Mouse (Mus musculus) forebrain, embryonic 12.5 days (tissue): ENCODE measurements around the gene Pcyt1b. TPM values are rescaled to one million over a fixed set of nuclear protein-coding genes. Genes with fewer than 3 reads are reported as not detected.

ENCODE experiments used
- ATAC-seq: fragments of 200-750 bp; cut with Nextera tagmentation; 2 replicates; pipeline ENCODE4 v1.8.0; 2017; ENCODE audit warnings: moderate TSS enrichment; ENCODE audit not compliant: low FRiP score
- H3K27ac ChIP-seq: fragments of 300-500 bp; sonication (generic); 2 replicates; pipeline ENCODE4 v1.5.1; 2016; ENCODE audit warnings: mild to moderate bottlenecking
- H3K27me3 ChIP-seq: fragments of 300-500 bp; sonication (generic); 2 replicates; pipeline ENCODE4 v1.6.1; 2016; ENCODE audit warnings: mild to moderate bottlenecking
- H3K36me3 ChIP-seq: fragments of 300-500 bp; sonication (generic); replicated peaks from 2 replicates; pipeline ENCODE4 v1.6.1; 2016; ENCODE audit warnings: mild to moderate bottlenecking
- H3K4me1 ChIP-seq: fragments of 300-500 bp; sonication (generic); 2 replicates; pipeline ENCODE4 v1.6.1; 2016
- H3K4me2 ChIP-seq: fragments of 300-500 bp; sonication (generic); 2 replicates; pipeline ENCODE4 v1.6.1; 2016; ENCODE audit warnings: mild to moderate bottlenecking, moderate library complexity
- H3K4me3 ChIP-seq: fragments of 300-500 bp; sonication (generic); replicated peaks from 2 replicates; pipeline ENCODE4 v1.5.1; 2016; ENCODE audit warnings: mild to moderate bottlenecking
- H3K9ac ChIP-seq: fragments of 300-500 bp; sonication (generic); 2 replicates; pipeline ENCODE4 v1.6.1; 2016; ENCODE audit warnings: mild to moderate bottlenecking
- H3K9me3 ChIP-seq: fragments of 300-500 bp; sonication (generic); 2 replicates; pipeline ENCODE4 v1.6.1; 2016
- WGBS: fragments of 180-500 bp; shearing (Covaris S2); methylation state at CpG from one replicate; pipeline ENCODE4 v1.1.7; 2016; 5-methylcytosine and 5-hydroxymethylcytosine counted together
- polyA plus RNA-seq: library from polyadenylated mRNA; unstranded; fragments of >200 nt; fragmentation: Nextera tagmentation; extraction: Ambion mirVana; gene quantifications from 2 replicates; pipeline ENCODE4 v1.2.1, GENCODE M21; 2016

Pcyt1b gene
- polyA plus RNA-seq, 1 experiment from 2014 or later = 16.1 TPM

DNA sequence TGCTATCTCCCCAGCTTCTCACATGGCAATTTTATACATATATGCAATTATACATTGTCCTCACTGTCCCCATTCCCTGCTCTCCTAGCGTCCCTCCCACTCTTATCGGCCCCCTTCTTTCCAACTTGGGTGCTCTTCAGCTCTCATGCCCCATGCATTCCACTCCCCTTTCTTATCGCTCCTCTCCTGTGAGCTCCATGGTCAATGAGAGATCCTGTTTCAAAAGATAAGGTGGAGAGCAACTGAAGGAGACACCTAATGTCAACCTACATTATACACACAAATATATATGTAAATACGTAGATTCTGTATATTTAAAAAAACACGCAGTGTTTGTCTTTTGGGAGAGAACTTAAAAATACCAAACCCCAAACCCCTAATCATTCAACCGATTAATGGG, 95.9 kb downstream of the Pcyt1b start:
- H3K36me3 ChIP-seq = no peaks in the 10 kb centered on the region
- H3K27me3 ChIP-seq = 0 out of 2 replicates have a peak, but pooled peaks cover 6% of the 10 kb centered on the region
- ATAC-seq = no peak
- no peaks in the 10 kb centered on the region for H3K4me1 ChIP-seq
- H3K27ac ChIP-seq = no peak overlapping the region
- no peak overlapping the region for H3K4me3 ChIP-seq
- 91% methylated on average over 6 of the region's 6 CpGs for WGBS
- H3K9ac ChIP-seq = no peak overlapping the region
- H3K9me3 ChIP-seq = no peaks in the 10 kb centered on the region
- no peak overlapping the region for H3K4me2 ChIP-seq

GRCm38 (mm10) chrX:93755210-93755842, 100.7 kb downstream of the Pcyt1b start:
- Histone ChIP-seq H3K27ac (no peak overlapping the region), H3K4me3 (no peak overlapping the region), H3K27me3 (no peaks in the 10 kb centered on the region), H3K36me3 (no peaks in the 10 kb centered on the region), H3K9ac (no peak overlapping the region), H3K4me2 (no peak overlapping the region), H3K9me3 (no peaks in the 10 kb centered on the region), H3K4me1 (peaks cover 7% of the 10 kb centered on the region; the same call in 1 of the 2 replicates)
- 59% methylated on average over 11 of the region's 11 CpGs for WGBS
- ATAC-seq = peak; percentile 46; the same call in 1 of the 2 replicates

DNA sequence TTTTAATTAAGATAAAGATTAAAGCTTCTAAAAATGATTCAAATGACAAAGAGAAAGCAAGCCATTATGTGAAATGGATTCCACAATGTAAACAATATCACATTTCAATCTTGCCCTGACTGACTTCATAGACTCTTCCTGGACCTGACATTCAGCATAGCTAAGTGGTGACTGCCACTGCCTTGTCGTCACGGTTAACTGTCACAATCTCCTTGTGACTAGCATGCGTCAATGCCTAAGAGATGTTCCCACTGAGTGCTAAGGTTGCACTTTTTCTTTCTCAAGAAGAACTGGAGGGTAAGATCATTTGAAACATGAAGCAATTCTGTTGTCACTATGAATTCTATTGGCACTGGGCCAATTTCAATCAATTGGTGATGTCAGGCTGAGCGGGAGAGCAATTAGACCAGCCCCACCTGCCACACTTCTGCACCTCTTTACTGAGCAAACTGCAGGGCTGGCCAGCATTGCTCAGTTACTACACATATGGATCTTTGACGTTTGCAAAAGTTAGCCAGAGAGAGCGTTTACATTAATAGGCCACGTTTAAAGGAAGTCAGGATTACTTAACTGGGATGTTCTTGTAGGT, 102.3 kb downstream of the Pcyt1b start:
- no peak overlapping the region for H3K27ac ChIP-seq
- WGBS = 54% methylated on average over 7 of the region's 7 CpGs

DNA sequence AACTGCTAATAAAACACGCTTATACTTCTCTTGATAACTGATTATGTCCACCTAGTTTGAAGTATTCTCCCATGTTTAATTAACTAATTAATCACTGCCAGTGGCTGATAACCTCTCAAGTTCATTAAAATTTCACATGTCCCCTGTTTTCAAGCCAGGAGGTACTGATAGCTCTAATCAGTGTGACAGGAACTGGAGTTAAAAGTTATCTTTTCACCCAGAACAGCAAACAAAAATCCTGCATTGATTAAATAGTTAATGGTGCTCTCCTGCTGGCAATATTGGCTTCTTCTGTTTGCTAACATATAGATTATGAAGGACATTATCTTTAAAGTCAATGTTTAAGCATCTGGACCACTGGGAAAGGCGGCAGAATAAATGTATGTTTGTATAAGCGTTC, 106.1 kb downstream of the Pcyt1b start:
- Histone ChIP-seq H3K4me1 (peaks cover 7% of the 10 kb centered on the region; the same call in 1 of the 2 replicates), H3K9me3 (no peaks in the 10 kb centered on the region), H3K9ac (no peak overlapping the region), H3K27me3 (no peaks in the 10 kb centered on the region), H3K4me3 (no peak overlapping the region), H3K36me3 (no peaks in the 10 kb centered on the region), H3K4me2 (no peak overlapping the region), H3K27ac (no peak overlapping the region)
- ATAC-seq = no peak
- WGBS = 93% methylated on average over 3 of the region's 3 CpGs

More for the DNA sequence above, 102.3 kb downstream of the Pcyt1b start:
- Histone ChIP-seq H3K4me1 (peaks cover 7% of the 10 kb centered on the region; the same call in 1 of the 2 replicates), H3K4me2 (no peak overlapping the region), H3K4me3 (no peak overlapping the region), H3K36me3 (no peaks in the 10 kb centered on the region), H3K27me3 (no peaks in the 10 kb centered on the region), H3K9me3 (no peaks in the 10 kb centered on the region), H3K9ac (no peak overlapping the region)
- ATAC-seq = peak; percentile 64; the same call in 1 of the 2 replicates

DNA sequence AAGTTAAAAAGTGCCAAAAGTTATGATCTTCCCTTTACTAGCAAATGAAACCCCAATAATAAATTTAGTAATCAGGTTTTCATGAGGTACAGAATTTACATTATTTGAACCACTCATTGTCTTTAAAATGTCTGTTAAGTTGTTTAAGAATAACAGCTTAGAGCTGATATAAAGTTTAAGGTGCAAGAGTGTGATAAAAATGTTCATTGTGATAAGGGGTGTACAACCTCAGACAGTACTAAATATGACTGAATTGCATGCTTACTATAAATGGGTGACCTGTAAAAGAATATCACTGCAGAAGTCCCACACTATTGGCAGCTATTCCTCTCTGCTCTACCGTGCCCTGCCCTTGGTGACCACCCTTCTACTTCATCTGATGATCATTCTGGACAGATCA, 134.9 kb downstream of the Pcyt1b start:
- 75% methylated on average over 1 of the region's 1 CpGs for WGBS
- no peaks in the 10 kb centered on the region for H3K4me1 ChIP-seq
- ATAC-seq = no peak
- no peaks in the 10 kb centered on the region for H3K27me3 ChIP-seq
- no peak overlapping the region for H3K27ac ChIP-seq
- H3K4me3 ChIP-seq = no peak overlapping the region
- no peaks in the 10 kb centered on the region for H3K36me3 ChIP-seq
- no peak overlapping the region for H3K4me2 ChIP-seq
- H3K9me3 ChIP-seq = no peaks in the 10 kb centered on the region
- H3K9ac ChIP-seq = no peak overlapping the region

GRCm38 (mm10) chrX:93793168-93793567, 138.5 kb downstream of the Pcyt1b start:
- no peak overlapping the region for H3K27ac ChIP-seq
- no peaks in the 10 kb centered on the region for H3K9me3 ChIP-seq
- H3K4me1 ChIP-seq = no peaks in the 10 kb centered on the region
- H3K4me2 ChIP-seq = no peak overlapping the region
- H3K36me3 ChIP-seq = no peaks in the 10 kb centered on the region
- ATAC-seq = no peak
- H3K27me3 ChIP-seq = no peaks in the 10 kb centered on the region
- no peak overlapping the region for H3K4me3 ChIP-seq
- no peak overlapping the region for H3K9ac ChIP-seq

Other genes with a start within 250 kb of the Pcyt1b start
- gene Pola1, start 22.7 kb upstream of the Pcyt1b start, polyA plus RNA-seq = 23.6 and 23.9 TPM in 2 replicates
- 48.6 and 54.4 TPM in 2 replicates for gene Pdk3, start 177.3 kb downstream of the Pcyt1b start, polyA plus RNA-seq